Mouse (Mus musculus): ENCODE results near the gene P4ha1. TPM values are rescaled to one million over a fixed set of nuclear protein-coding genes. Genes with fewer than 3 reads are reported as not detected.
A peak's percentile ranks its signal among the peaks of the same experiment; 100 is the strongest.
"Not testable (repeated sequence)": the region's sequence is repeated elsewhere in the genome, so short reads cannot be mapped to it uniquely, and the experiment has no call there.

Gene P4ha1
- polyA plus RNA-seq, 1 experiment from 2014 or later: 43.7 TPM

DNA sequence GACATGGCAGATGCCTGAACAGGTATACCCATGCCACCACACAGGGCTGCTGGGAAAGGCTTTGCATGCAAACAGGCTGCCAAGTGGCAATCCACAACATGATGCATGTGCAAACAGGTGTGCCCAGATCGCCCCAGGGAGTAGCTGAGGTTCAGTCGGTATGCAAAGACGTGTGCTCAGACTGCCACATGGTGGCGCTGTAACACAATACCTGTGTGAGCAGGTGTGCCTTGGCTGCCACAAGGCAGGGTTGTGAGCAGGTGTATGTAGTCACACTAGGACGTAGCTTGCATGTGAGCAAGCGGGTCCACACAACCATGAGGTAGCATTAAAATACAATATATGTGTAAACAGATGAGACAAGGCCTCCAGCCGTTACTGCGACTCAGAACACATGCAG lies 34.0 kb upstream of the P4ha1 start:
- Histone ChIP-seq H3K9me3 (ENCODE audit: control insufficient read depth, low read length) (no peaks in the 10 kb centered on the region), H3K36me3 (ENCODE audit: control insufficient read depth, insufficient read depth, low read length) (no peaks in the 10 kb centered on the region), H3K4me1 (ENCODE audit: control insufficient read depth, insufficient read depth, low read length) (no peaks in the 10 kb centered on the region), H3K27ac (ENCODE audit: low read depth, low read length) (no peak overlapping the region), H3K27me3 (ENCODE audit: control insufficient read depth, insufficient read depth, low read length) (no peaks in the 10 kb centered on the region), H3K4me3 (ENCODE audit: low read length) (no peak overlapping the region), H3K4me2 (replicated peaks; ENCODE audit: low read depth, low read length) (no peak overlapping the region), H3K9ac (ENCODE audit: low read depth, low read length) (no peak overlapping the region)
- no peak for ATAC-seq (ENCODE audit: low FRiP score, low TSS enrichment)
- WGBS: 63% methylated on average over 8 of the region's 8 CpGs

- no peak overlapping the region for H3K4me3 ChIP-seq (ENCODE audit: low read length)
- H3K9ac ChIP-seq (ENCODE audit: low read depth, low read length): no peak overlapping the region
- 57% methylated on average over 3 of the region's 3 CpGs for WGBS
- no peaks in the 10 kb centered on the region for H3K9me3 ChIP-seq (ENCODE audit: control insufficient read depth, low read length)
- H3K4me1 ChIP-seq (ENCODE audit: control insufficient read depth, insufficient read depth, low read length): no peaks in the 10 kb centered on the region
- no peaks in the 10 kb centered on the region for H3K27me3 ChIP-seq (ENCODE audit: control insufficient read depth, insufficient read depth, low read length)
- H3K4me2 ChIP-seq (replicated peaks; ENCODE audit: low read depth, low read length): no peak overlapping the region
- ATAC-seq (ENCODE audit: low FRiP score, low TSS enrichment): no peak
- no peak overlapping the region for H3K27ac ChIP-seq (ENCODE audit: low read depth, low read length)
- H3K36me3 ChIP-seq (ENCODE audit: control insufficient read depth, insufficient read depth, low read length): no peaks in the 10 kb centered on the region
Measured at GRCm38 (mm10) chr10:59291536-59291935, 31.6 kb upstream of the P4ha1 start.

DNA sequence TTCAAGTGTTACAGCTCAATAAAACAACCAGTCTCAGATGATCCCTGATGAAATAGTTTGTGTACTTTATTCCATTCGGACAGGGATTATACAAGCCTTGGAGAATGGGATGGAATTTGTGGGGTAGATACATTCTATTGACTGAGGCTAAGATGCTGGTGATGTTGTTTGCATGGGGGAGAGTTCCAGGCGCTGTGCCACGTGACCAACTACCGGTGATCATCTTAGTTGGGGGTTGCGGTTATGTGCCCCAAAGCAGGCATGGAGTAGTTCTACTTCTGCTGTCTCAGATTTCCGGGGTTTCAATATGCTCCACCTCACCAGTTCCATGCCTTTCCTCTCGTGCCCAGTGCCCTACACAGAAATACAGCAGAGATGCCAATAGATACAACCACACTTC lies 31.0 kb upstream of the P4ha1 start:
- H3K4me3 ChIP-seq (ENCODE audit: low read length): no peak overlapping the region
- no peaks in the 10 kb centered on the region for H3K9me3 ChIP-seq (ENCODE audit: control insufficient read depth, low read length)
- no peaks in the 10 kb centered on the region for H3K27me3 ChIP-seq (ENCODE audit: control insufficient read depth, insufficient read depth, low read length)
- no peaks in the 10 kb centered on the region for H3K36me3 ChIP-seq (ENCODE audit: control insufficient read depth, insufficient read depth, low read length)
- no peak overlapping the region for H3K27ac ChIP-seq (ENCODE audit: low read depth, low read length)
- no peaks in the 10 kb centered on the region for H3K4me1 ChIP-seq (ENCODE audit: control insufficient read depth, insufficient read depth, low read length)
- no peak for ATAC-seq (ENCODE audit: low FRiP score, low TSS enrichment)
- no peak overlapping the region for H3K9ac ChIP-seq (ENCODE audit: low read depth, low read length)
- no peak overlapping the region for H3K4me2 ChIP-seq (replicated peaks; ENCODE audit: low read depth, low read length)
- WGBS: 90% methylated on average over 7 of the region's 7 CpGs

DNA sequence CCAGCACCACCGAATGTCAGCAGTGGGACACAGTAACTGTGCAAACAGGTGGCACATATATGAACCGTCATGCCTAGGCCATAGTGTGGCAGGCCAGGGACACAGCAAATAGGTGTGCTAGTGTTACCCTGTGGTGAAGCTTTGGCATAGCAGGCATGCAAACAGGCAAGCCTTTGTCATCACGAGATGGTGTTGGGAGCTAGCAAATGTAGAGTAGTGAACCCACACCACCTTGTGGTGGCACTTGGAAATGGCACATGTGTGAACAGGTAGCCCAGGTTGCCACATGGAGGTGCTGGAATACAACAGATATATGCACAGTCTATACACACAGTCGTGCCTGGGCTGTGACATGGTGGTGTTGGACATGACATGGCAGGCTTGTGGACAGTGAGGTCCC lies 30.5 kb upstream of the P4ha1 start:
- Histone ChIP-seq H3K9me3 (ENCODE audit: control insufficient read depth, low read length) (no peaks in the 10 kb centered on the region), H3K9ac (ENCODE audit: low read depth, low read length) (no peak overlapping the region), H3K27ac (ENCODE audit: low read depth, low read length) (no peak overlapping the region), H3K4me1 (ENCODE audit: control insufficient read depth, insufficient read depth, low read length) (no peaks in the 10 kb centered on the region), H3K4me3 (ENCODE audit: low read length) (no peak overlapping the region), H3K27me3 (ENCODE audit: control insufficient read depth, insufficient read depth, low read length) (no peaks in the 10 kb centered on the region), H3K4me2 (replicated peaks; ENCODE audit: low read depth, low read length) (no peak overlapping the region), H3K36me3 (ENCODE audit: control insufficient read depth, insufficient read depth, low read length) (no peaks in the 10 kb centered on the region)
- WGBS: 25% methylated on average over 4 of the region's 4 CpGs
- peak; percentile 64 for ATAC-seq (ENCODE audit: low FRiP score, low TSS enrichment)

GRCm38 (mm10) chr10:59295241-59295811 lies 27.8 kb upstream of the P4ha1 start:
- H3K4me1 ChIP-seq (ENCODE audit: control insufficient read depth, insufficient read depth, low read length): no peaks in the 10 kb centered on the region
- no peaks in the 10 kb centered on the region for H3K27me3 ChIP-seq (ENCODE audit: control insufficient read depth, insufficient read depth, low read length)
- 71% methylated on average over 8 of the region's 8 CpGs for WGBS
- H3K9me3 ChIP-seq (ENCODE audit: control insufficient read depth, low read length): no peaks in the 10 kb centered on the region; the same call in 1 of the 2 replicates
- no peak overlapping the region for H3K4me2 ChIP-seq (replicated peaks; ENCODE audit: low read depth, low read length)
- ATAC-seq (ENCODE audit: low FRiP score, low TSS enrichment): 0 out of 2 replicates have a peak, but pooled peaks have one; percentile 34
- no peak overlapping the region for H3K4me3 ChIP-seq (ENCODE audit: low read length)
- no peak overlapping the region for H3K9ac ChIP-seq (ENCODE audit: low read depth, low read length)
- no peak overlapping the region for H3K27ac ChIP-seq (ENCODE audit: low read depth, low read length)
- H3K36me3 ChIP-seq (ENCODE audit: control insufficient read depth, insufficient read depth, low read length): no peaks in the 10 kb centered on the region

- peak; percentile 55 for ATAC-seq (ENCODE audit: low FRiP score, low TSS enrichment)
- no peaks in the 10 kb centered on the region for H3K4me1 ChIP-seq (ENCODE audit: control insufficient read depth, insufficient read depth, low read length)
- no peaks in the 10 kb centered on the region for H3K36me3 ChIP-seq (ENCODE audit: control insufficient read depth, insufficient read depth, low read length)
- H3K9me3 ChIP-seq (ENCODE audit: control insufficient read depth, low read length): no peaks in the 10 kb centered on the region; the same call in 1 of the 2 replicates
- H3K9ac ChIP-seq (ENCODE audit: low read depth, low read length): no peak overlapping the region
- H3K27me3 ChIP-seq (ENCODE audit: control insufficient read depth, insufficient read depth, low read length): no peaks in the 10 kb centered on the region
- WGBS: 36% methylated on average over 5 of the region's 5 CpGs
- H3K4me3 ChIP-seq (ENCODE audit: low read length): no peak overlapping the region
- H3K27ac ChIP-seq (ENCODE audit: low read depth, low read length): no peak overlapping the region
- H3K4me2 ChIP-seq (replicated peaks; ENCODE audit: low read depth, low read length): no peak overlapping the region
Measured at GRCm38 (mm10) chr10:59296261-59296660, 26.8 kb upstream of the P4ha1 start.

- H3K4me1 ChIP-seq (ENCODE audit: control insufficient read depth, insufficient read depth, low read length); ATAC-seq (ENCODE audit: low FRiP score, low TSS enrichment); H3K27ac ChIP-seq (ENCODE audit: low read depth, low read length); H3K9me3 ChIP-seq (ENCODE audit: control insufficient read depth, low read length); H3K4me2 ChIP-seq (replicated peaks; ENCODE audit: low read depth, low read length); H3K36me3 ChIP-seq (ENCODE audit: control insufficient read depth, insufficient read depth, low read length); H3K27me3 ChIP-seq (ENCODE audit: control insufficient read depth, insufficient read depth, low read length); H3K4me3 ChIP-seq (ENCODE audit: low read length); H3K9ac ChIP-seq (ENCODE audit: low read depth, low read length): not testable (repeated sequence)
- 89% methylated on average over 12 of the region's 12 CpGs for WGBS
Measured at GRCm38 (mm10) chr10:59302671-59303070, 20.4 kb upstream of the P4ha1 start.

- no peak for ATAC-seq (ENCODE audit: low FRiP score, low TSS enrichment)
- Histone ChIP-seq H3K9me3 (ENCODE audit: control insufficient read depth, low read length) (no peaks in the 10 kb centered on the region), H3K27ac (ENCODE audit: low read depth, low read length) (no peak overlapping the region), H3K4me2 (replicated peaks; ENCODE audit: low read depth, low read length) (no peak overlapping the region), H3K9ac (ENCODE audit: low read depth, low read length) (no peak overlapping the region), H3K36me3 (ENCODE audit: control insufficient read depth, insufficient read depth, low read length) (no peaks in the 10 kb centered on the region), H3K4me1 (ENCODE audit: control insufficient read depth, insufficient read depth, low read length) (peaks cover 13% of the 10 kb centered on the region), H3K27me3 (ENCODE audit: control insufficient read depth, insufficient read depth, low read length) (no peaks in the 10 kb centered on the region), H3K4me3 (ENCODE audit: low read length) (no peak overlapping the region)
- 53% methylated on average over 3 of the region's 3 CpGs for WGBS
Measured at GRCm38 (mm10) chr10:59308993-59309715, 13.9 kb upstream of the P4ha1 start.

DNA sequence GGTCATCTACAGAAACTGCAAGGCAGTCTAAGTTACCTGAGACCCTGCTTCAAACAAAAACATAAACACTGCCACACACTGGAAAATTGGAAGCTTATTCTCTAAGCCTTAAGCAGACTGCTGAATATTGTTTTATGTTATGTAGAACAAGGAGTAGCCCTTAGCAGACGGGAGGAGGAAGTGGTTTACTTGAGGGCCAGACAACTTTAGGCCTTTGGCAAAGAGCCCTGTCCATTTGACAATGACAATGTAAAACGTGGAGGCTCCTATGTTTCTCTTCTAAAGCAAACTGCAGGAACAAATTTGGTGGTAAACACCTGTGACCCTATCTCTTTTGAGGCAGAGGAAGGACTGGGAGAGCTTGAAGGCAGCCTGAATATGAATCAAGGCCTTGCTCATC lies 13.0 kb upstream of the P4ha1 start:
- Histone ChIP-seq H3K27me3 (ENCODE audit: control insufficient read depth, insufficient read depth, low read length) (no peaks in the 10 kb centered on the region), H3K27ac (ENCODE audit: low read depth, low read length) (peak overlapping the region; percentile 6; the same call in 1 of the 2 replicates), H3K4me2 (replicated peaks; ENCODE audit: low read depth, low read length) (no peak overlapping the region), H3K4me1 (ENCODE audit: control insufficient read depth, insufficient read depth, low read length) (peaks cover 13% of the 10 kb centered on the region), H3K9me3 (ENCODE audit: control insufficient read depth, low read length) (no peaks in the 10 kb centered on the region), H3K36me3 (ENCODE audit: control insufficient read depth, insufficient read depth, low read length) (no peaks in the 10 kb centered on the region), H3K9ac (ENCODE audit: low read depth, low read length) (no peak overlapping the region), H3K4me3 (ENCODE audit: low read length) (no peak overlapping the region)
- 47% methylated on average over 2 of the region's 2 CpGs for WGBS
- ATAC-seq (ENCODE audit: low FRiP score, low TSS enrichment): no peak
